Mouse (Mus musculus) embryonic stem cell, embryonic (primary cell): Measurements from ENCODE around the gene Irf2bp1.

Experiments used
- CTCF ChIA-PET, 4 experiments: fragments of 300-600 bp in 2 of 4; fragments of 350-600 bp in 2 of 4; sonication (Branson Sonifier 250); formaldehyde crosslinking; loops; one replicate each; lab custom pipeline; 2022; ENCODE audit warnings: inconsistent platforms in 2 of 4; lab: Charles Lee
- POLR2A ChIA-PET, 4 experiments: fragments of 300-600 bp in 2 of 4; fragments of 350-600 bp in 2 of 4; sonication (Branson Sonifier 250); formaldehyde crosslinking; loops; one replicate each; lab custom pipeline; 2022; ENCODE audit warnings: antibody characterized with exemption in 4 of 4, inconsistent platforms in 1 of 4; lab: Charles Lee

The Irf2bp1 gene

GRCm38 (mm10) chr7:19031641-19032040 lies 27.8 kb downstream of the Irf2bp1 start:
- ChIA-PET CTCF (interaction anchor here in 2 of 4 experiments (0.6 to 2.5 kb wide), 2 partner anchors 22 to 132 kb away, joined by 3 to 7 read pairs; partner anchors contain the start of gene Rsph6a (in 1 of the 2)), POLR2A (interaction anchor here in 3 of 4 experiments (0.9 to 1.7 kb wide), 5 partner anchors 9 to 21 kb away, joined by 3 to 5 read pairs (median 3); no protein-coding TSS in a partner anchor)

GRCm38 (mm10) chr7:19044616-19045015 lies 40.8 kb downstream of the Irf2bp1 start:
- CTCF ChIA-PET, result interaction anchor here in 2 of 4 experiments (1.5 to 2.3 kb wide), 2 partner anchors 9 to 10 kb away, joined by 5 to 7 read pairs; partner anchors contain the start of gene Rsph6a (in 2 of the 2)
- POLR2A ChIA-PET, result interaction anchor here in 1 of 4 experiments (1.0 to 1.9 kb wide), 4 partner anchors 9 to 47 kb away, joined by 3 to 8 read pairs (median 4); partner anchors contain the start of gene Rsph6a

- POLR2A ChIA-PET, result interaction anchor here in 3 of 4 experiments (0.6 to 1.9 kb wide), 8 partner anchors 8 to 47 kb away, joined by 3 to 8 read pairs (median 4); partner anchors contain the start of gene Rsph6a (in 2 of the 3)
- CTCF ChIA-PET, result interaction anchor here (0.6 to 2.3 kb wide), 6 partner anchors 8 to 717 kb away, joined by 3 to 7 read pairs (median 4); partner anchors contain the start of gene Rsph6a (in 2 of the 4)
Measured at GRCm38 (mm10) chr7:19046286-19047069, 42.6 kb downstream of the Irf2bp1 start.

GRCm38 (mm10) chr7:19048006-19048527 lies 44.2 kb downstream of the Irf2bp1 start:
- ChIA-PET POLR2A (interaction anchor here in 2 of 4 experiments (1.3 to 1.5 kb wide), 4 partner anchors 8 to 46 kb away, joined by 3 to 5 read pairs (median 3); no protein-coding TSS in a partner anchor), CTCF (interaction anchor here in 2 of 4 experiments (0.6 to 1.2 kb wide), 2 partner anchors 18 to 45 kb away, joined by 3 to 4 read pairs; no protein-coding TSS in a partner anchor)

- ChIA-PET POLR2A (interaction anchor here in 3 of 4 experiments (0.6 to 1.4 kb wide), 4 partner anchors 9 to 653 kb away, joined by 3 to 4 read pairs (median 3); no protein-coding TSS in a partner anchor), CTCF (interaction anchor here in 1 of 4 experiments (1.0 kb wide), 1 partner anchor 69 kb away, joined by 3 read pairs; the partner anchor contains the start of gene Gm4969)
Measured at GRCm38 (mm10) chr7:19049252-19049651, 45.4 kb downstream of the Irf2bp1 start.

GRCm38 (mm10) chr7:19050172-19050571 lies 46.3 kb downstream of the Irf2bp1 start:
- POLR2A ChIA-PET, result interaction anchor here in 1 of 4 experiments (0.9 kb wide), 1 partner anchor 39 kb away, joined by 3 read pairs; no protein-coding TSS in a partner anchor
- CTCF ChIA-PET, result interaction anchor here in 3 of 4 experiments (0.6 to 1.1 kb wide), 3 partner anchors 19 to 103 kb away, joined by 3 read pairs; no protein-coding TSS in a partner anchor

- POLR2A ChIA-PET, result interaction anchor here in 3 of 4 experiments (0.6 to 3.6 kb wide), 3 partner anchors 14 to 378 kb away, joined by 3 to 12 read pairs (median 6); no protein-coding TSS in a partner anchor
- CTCF ChIA-PET, result interaction anchor here in 1 of 4 experiments (1.1 kb wide), 1 partner anchor 18 kb away, joined by 3 read pairs; no protein-coding TSS in a partner anchor
Measured at GRCm38 (mm10) chr7:19051161-19051560, 47.3 kb downstream of the Irf2bp1 start.

GRCm38 (mm10) chr7:19052345-19053135 lies 48.7 kb downstream of the Irf2bp1 start:
- ChIA-PET POLR2A (interaction anchor here in 3 of 4 experiments (1.0 to 3.6 kb wide), 12 partner anchors 9 to 176 kb away, joined by 3 to 23 read pairs (median 4); partner anchors contain the start of gene Six5 (in 2 of the 3)), CTCF (interaction anchor here in 3 of 4 experiments (0.7 to 2.2 kb wide), 6 partner anchors 14 to 40 kb away, joined by 3 to 33 read pairs (median 4); no protein-coding TSS in a partner anchor)

GRCm38 (mm10) chr7:19053136-19053532 lies 49.3 kb downstream of the Irf2bp1 start:
- POLR2A ChIA-PET, result interaction anchor here in 3 of 4 experiments (1.0 to 3.6 kb wide), 16 partner anchors 9 to 176 kb away, joined by 3 to 23 read pairs (median 4); partner anchors contain the start of gene Six5 (in 2 of the 3)
- CTCF ChIA-PET, result interaction anchor here (1.0 to 2.2 kb wide), 15 partner anchors 12 to 146 kb away, joined by 3 to 33 read pairs (median 5); no protein-coding TSS in a partner anchor

- CTCF ChIA-PET, result interaction anchor here (0.6 to 2.2 kb wide), 72 partner anchors 9 to 477 kb away, joined by 3 to 33 read pairs (median 5); partner anchors contain the start of genes Dmwd (in 1 of the 4), Foxa3 (in 1 of the 4), Gm4969 (in 1 of the 4) and Mypop (in 1 of the 4)
- POLR2A ChIA-PET, result interaction anchor here (0.6 to 3.6 kb wide), 38 partner anchors 8 to 770 kb away, joined by 3 to 23 read pairs (median 4); partner anchors contain the start of genes Six5 (in 3 of the 4), Fbxo46 (in 2 of the 4), Dmpk (in 1 of the 4) and Foxa3 (in 1 of the 4)
Measured at GRCm38 (mm10) chr7:19054047-19054776, 50.4 kb downstream of the Irf2bp1 start, which contains the start of gene Rsph6a. TSS of gene Rsph6a (plus strand) at chr7:19054690.

GRCm38 (mm10) chr7:19054777-19055076 lies 50.9 kb downstream of the Irf2bp1 start:
- POLR2A ChIA-PET, result interaction anchor here (0.5 to 3.6 kb wide), 21 partner anchors 9 to 161 kb away, joined by 3 to 23 read pairs (median 3); partner anchors contain the start of genes Six5 (in 3 of the 4), Fbxo46 (in 2 of the 4) and Foxa3 (in 1 of the 4)
- CTCF ChIA-PET, result interaction anchor here (0.6 to 2.2 kb wide), 56 partner anchors 9 to 476 kb away, joined by 3 to 33 read pairs (median 5); partner anchors contain the start of genes Dmwd (in 1 of the 4), Foxa3 (in 1 of the 4), Gm4969 (in 1 of the 4) and Pglyrp1 (in 1 of the 4)

- POLR2A ChIA-PET, result interaction anchor here in 3 of 4 experiments (0.5 to 2.8 kb wide), 7 partner anchors 9 to 85 kb away, joined by 3 to 23 read pairs (median 4); partner anchors contain the start of genes Fbxo46 (in 1 of the 3), Foxa3 (in 1 of the 3) and Six5 (in 1 of the 3)
- CTCF ChIA-PET, result interaction anchor here (0.6 to 1.9 kb wide), 7 partner anchors 12 to 59 kb away, joined by 3 to 11 read pairs (median 4); partner anchors contain the start of gene Foxa3 (in 1 of the 4)
Measured at GRCm38 (mm10) chr7:19055108-19055507, 51.3 kb downstream of the Irf2bp1 start.
